Mouse (Mus musculus) G1E (cell line): Measurements from ENCODE around the gene Myh6.

Source experiments
- CTCF ChIP-seq: IDR thresholded peaks from 2 replicates; pipeline ENCODE4 v1.5.1; 2012; ENCODE audit warnings: low read depth, low read length, inconsistent platforms, mixed read lengths
- GATA1 ChIP-seq: IDR thresholded peaks from 2 replicates; pipeline ENCODE4 v1.6.1; 2012; ENCODE audit warnings: borderline replicate concordance, low read length, inconsistent platforms, mixed read lengths
- POLR2AphosphoS5 ChIP-seq: IDR thresholded peaks from 2 replicates; pipeline ENCODE4 v1.6.1; 2012; ENCODE audit warnings: low read depth, low read length, inconsistent platforms; ENCODE audit not compliant: insufficient replicate concordance

DNA sequence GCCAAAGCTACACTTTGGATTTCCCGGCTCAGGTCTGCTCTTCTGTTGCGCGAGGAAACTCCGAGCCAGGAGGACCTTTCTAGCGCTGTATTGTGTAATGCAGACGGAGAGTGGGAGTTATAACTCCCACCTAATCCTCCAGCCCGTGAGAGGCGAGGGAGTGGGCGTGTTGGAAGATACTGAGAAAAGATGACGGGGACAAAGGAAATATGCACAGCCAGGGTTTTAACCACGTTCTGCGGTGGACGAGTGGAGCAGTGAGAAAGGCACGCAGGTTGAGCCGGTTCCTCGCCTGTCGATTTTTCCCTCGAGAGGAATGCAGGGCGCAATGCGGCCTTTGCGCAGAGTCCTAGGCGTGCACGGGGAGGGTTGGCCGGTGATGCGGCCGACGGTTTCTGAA lies 47.9 kb upstream of the Myh6 start:
- TF ChIP-seq CTCF (no peak), GATA1 (no peak), POLR2AphosphoS5 (no peak)
